Comparison of ENCODE assay signal across 35 mouse cellular contexts in the genomic region with DNA sequence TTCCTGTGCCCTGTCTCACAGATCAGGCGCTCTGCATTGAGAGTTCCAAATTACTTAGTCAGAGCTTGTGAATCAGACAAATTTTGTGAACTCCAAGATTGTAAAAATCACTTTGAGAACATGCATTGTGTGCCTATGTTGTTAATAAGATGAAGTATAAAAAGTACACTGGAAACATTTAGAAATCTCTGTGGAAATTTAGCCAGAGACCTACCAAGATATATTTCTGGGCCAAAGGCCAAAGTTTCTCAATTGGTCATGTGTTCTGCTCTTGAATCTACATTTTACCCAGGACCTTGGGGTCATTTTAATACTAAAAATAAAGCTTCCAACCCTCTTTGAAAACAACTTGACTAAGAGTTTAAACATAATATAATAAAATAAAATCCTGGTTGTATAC. TPM values are rescaled to one million over a fixed set of nuclear protein-coding genes. Genes with fewer than 3 reads are reported as not detected.
DNase-seq lines count a peak whose midpoint lies in the region; ATAC-seq and TF ChIP-seq lines count a peak whose summit lies in the region.
"Had no signal": no experiment of that assay in that cellular context is flagged by ENCODE, and none has a peak within 500 bp of the region (broad histone marks: within the 10 kb centered on the region; RNA-seq: fewer than 3 reads in every experiment).

No protein-coding gene starts in this region.

- peak; percentile 50 for DNase-seq in embryonic facial prominence, embryonic 14.5 days (ENCODE audit: low spot score)
- DNase-seq in embryonic facial prominence, embryonic 10.5 days (ENCODE audit: low spot score) = no peak
- DNase-seq in lung, embryonic 14.5 days = peak; percentile 39
- DNase-seq in lung, adult 2 months = no peak
- DNase-seq in 3T3-L1 (ENCODE audit: low read depth, low spot score) = peak; percentile 73
- DNase-seq in thymus, postnatal 14 days = no peak
- no peak for DNase-seq in cerebellum, adult 11 months
- DNase-seq: adrenal gland, postnatal 14 days; cerebellum, adult 18-20 months; cerebellum, postnatal 10 days; gastrocnemius, adult 2 months; gastrocnemius, postnatal 36 days; heart, postnatal 10 days; kidney, adult 11 months; layer of hippocampus, postnatal 36 days; lung, postnatal 4 days; right cerebral cortex, postnatal 14 days had no signal

- no peak for TF ChIP-seq POLR2A in lung, adult 2 months (IDR thresholded peaks at IDR 0.05; ENCODE audit: borderline replicate concordance, extremely low read depth, low read depth, low read length)
- TF ChIP-seq POLR2A in embryonic fibroblast, embryonic 13.5 days (IDR thresholded peaks at IDR 0.05; ENCODE audit: low read depth, low read length) = no peak

- H3K27me3 ChIP-seq in embryonic facial prominence, embryonic 14.5 days (replicated peaks; ENCODE audit: control insufficient read depth, insufficient read depth, low read length) = no peaks in the 10 kb centered on the region
- no peaks in the 10 kb centered on the region for H3K27me3 ChIP-seq in embryonic facial prominence, embryonic 10.5 days (replicated peaks; ENCODE audit: low read depth, poor library complexity, severe bottlenecking)
- H3K27me3 ChIP-seq in lung, embryonic 14.5 days (ENCODE audit: insufficient read depth, low read length) = no peaks in the 10 kb centered on the region
- H3K27me3 ChIP-seq: embryonic facial prominence, embryonic 15.5 days; forebrain, embryonic 15.5 days; heart, embryonic 12.5 days; hindbrain, embryonic 15.5 days; liver, embryonic 15.5 days; megakaryocyte, embryonic 14.5 days; midbrain, embryonic 12.5 days; neural tube, embryonic 13.5 days; stomach, embryonic 15.5 days had no signal

- ATAC-seq in embryonic facial prominence, embryonic 14.5 days (ENCODE audit: low read depth) = no peak
- no peak for ATAC-seq in lung, embryonic 14.5 days (ENCODE audit: insufficient read depth)
- ATAC-seq: forebrain, embryonic 15.5 days; inflammation-experienced regulatory T-cells, adult 6 months had no signal

- H3K9me3 ChIP-seq in embryonic facial prominence, embryonic 14.5 days (ENCODE audit: control insufficient read depth, low read length) = no peaks in the 10 kb centered on the region
- H3K9me3 ChIP-seq in embryonic facial prominence, embryonic 10.5 days = no peaks in the 10 kb centered on the region
- H3K9me3 ChIP-seq in lung, embryonic 14.5 days (ENCODE audit: low read depth, low read length) = no peaks in the 10 kb centered on the region
- H3K9me3 ChIP-seq: embryonic facial prominence, embryonic 15.5 days; forebrain, embryonic 15.5 days; heart, embryonic 12.5 days; hindbrain, embryonic 15.5 days; liver, embryonic 15.5 days; megakaryocyte, embryonic 14.5 days; midbrain, embryonic 12.5 days; neural tube, embryonic 13.5 days; stomach, embryonic 15.5 days had no signal

- H3K27ac ChIP-seq in embryonic facial prominence, embryonic 14.5 days (replicated peaks; ENCODE audit: low read depth, low read length) = no peak overlapping the region
- no peak overlapping the region for H3K27ac ChIP-seq in embryonic facial prominence, embryonic 10.5 days (replicated peaks)
- H3K27ac ChIP-seq in lung, embryonic 14.5 days (ENCODE audit: low read depth) = no peak overlapping the region
- H3K27ac ChIP-seq in embryonic fibroblast, embryonic 13.5 days (ENCODE audit: insufficient read depth, low read length) = peak overlapping the region; percentile 88
- H3K27ac ChIP-seq: embryonic facial prominence, embryonic 15.5 days; forebrain, embryonic 15.5 days; gastrocnemius, adult 2 months; hindbrain, embryonic 15.5 days; liver, embryonic 15.5 days; midbrain, embryonic 12.5 days; neural tube, embryonic 13.5 days; stomach, embryonic 15.5 days had no signal

- TF ChIP-seq CTCF in lung, embryonic 14.5 days (IDR thresholded peaks at IDR 0.05; ENCODE audit: low read depth) = no peak
- TF ChIP-seq CTCF in lung, adult 2 months (IDR thresholded peaks at IDR 0.05; ENCODE audit: insufficient read depth, low read length) = no peak
- TF ChIP-seq CTCF in embryonic fibroblast, embryonic 13.5 days (IDR thresholded peaks at IDR 0.05; ENCODE audit: borderline replicate concordance, insufficient read depth, low read length) = no peak

- H3K4me2 ChIP-seq in embryonic facial prominence, embryonic 14.5 days (ENCODE audit: low read depth, low read length) = no peak overlapping the region
- H3K4me2 ChIP-seq in lung, embryonic 14.5 days = no peak overlapping the region
- H3K4me2 ChIP-seq: embryonic facial prominence, embryonic 15.5 days; forebrain, embryonic 15.5 days; heart, embryonic 12.5 days; hindbrain, embryonic 15.5 days; liver, embryonic 15.5 days; midbrain, embryonic 12.5 days; neural tube, embryonic 13.5 days; stomach, embryonic 15.5 days had no signal

- H3K4me1 ChIP-seq in embryonic facial prominence, embryonic 14.5 days (ENCODE audit: control insufficient read depth, insufficient read depth, low read length) = no peaks in the 10 kb centered on the region
- peaks cover 26% of the 10 kb centered on the region for H3K4me1 ChIP-seq in embryonic facial prominence, embryonic 10.5 days
- H3K4me1 ChIP-seq in lung, embryonic 14.5 days (ENCODE audit: insufficient read depth) = no peaks in the 10 kb centered on the region
- H3K4me1 ChIP-seq in lung, adult 2 months (ENCODE audit: control insufficient read depth, insufficient read depth, low read length) = no peaks in the 10 kb centered on the region
- peaks cover 6% of the 10 kb centered on the region for H3K4me1 ChIP-seq in embryonic fibroblast, embryonic 13.5 days (ENCODE audit: control insufficient read depth, insufficient read depth, low read length)
- H3K4me1 ChIP-seq: forebrain, embryonic 15.5 days; heart, embryonic 12.5 days; liver, embryonic 15.5 days; megakaryocyte, embryonic 14.5 days; stomach, embryonic 15.5 days had no signal

- no peak overlapping the region for H3K9ac ChIP-seq in embryonic facial prominence, embryonic 14.5 days (ENCODE audit: low read depth, low read length)
- no peak overlapping the region for H3K9ac ChIP-seq in lung, embryonic 14.5 days
- H3K9ac ChIP-seq: embryonic facial prominence, embryonic 15.5 days; forebrain, embryonic 15.5 days; heart, embryonic 12.5 days; hindbrain, embryonic 15.5 days; liver, embryonic 15.5 days; midbrain, embryonic 12.5 days; neural tube, embryonic 13.5 days; stomach, embryonic 15.5 days had no signal

- 83% methylated on average over 1 of the region's 1 CpGs for WGBS in embryonic facial prominence, embryonic 14.5 days
- 94% methylated on average over 1 of the region's 1 CpGs for WGBS in embryonic facial prominence, embryonic 10.5 days
- WGBS in lung, embryonic 14.5 days = 90% methylated on average over 1 of the region's 1 CpGs
- WGBS in lung, adult 2 months = 74% methylated on average over 1 of the region's 1 CpGs

- no peak overlapping the region for H3K4me3 ChIP-seq in embryonic facial prominence, embryonic 14.5 days (ENCODE audit: low read depth, low read length)
- H3K4me3 ChIP-seq in embryonic facial prominence, embryonic 10.5 days = no peak overlapping the region
- no peak overlapping the region for H3K4me3 ChIP-seq in lung, embryonic 14.5 days (ENCODE audit: low read depth, low read length)
- no peak overlapping the region for H3K4me3 ChIP-seq in lung, adult 2 months (replicated peaks; ENCODE audit: extremely low read depth, low read depth, low read length)
- H3K4me3 ChIP-seq in embryonic fibroblast, embryonic 13.5 days (ENCODE audit: insufficient read depth, low read length) = no peak overlapping the region
- H3K4me3 ChIP-seq: embryonic facial prominence, embryonic 15.5 days; forebrain, embryonic 15.5 days; gastrocnemius, adult 2 months; heart, embryonic 12.5 days; hindbrain, embryonic 15.5 days; liver, embryonic 15.5 days; megakaryocyte, embryonic 14.5 days; midbrain, embryonic 12.5 days; neural tube, embryonic 13.5 days; stomach, embryonic 15.5 days had no signal

- H3K36me3 ChIP-seq in embryonic facial prominence, embryonic 14.5 days (ENCODE audit: control insufficient read depth, insufficient read depth, low read length) = no peaks in the 10 kb centered on the region
- H3K36me3 ChIP-seq in embryonic facial prominence, embryonic 10.5 days (replicated peaks) = no peaks in the 10 kb centered on the region
- H3K36me3 ChIP-seq in lung, embryonic 14.5 days (ENCODE audit: insufficient read depth) = no peaks in the 10 kb centered on the region
- H3K36me3 ChIP-seq: embryonic facial prominence, embryonic 15.5 days; forebrain, embryonic 15.5 days; heart, embryonic 12.5 days; hindbrain, embryonic 15.5 days; liver, embryonic 15.5 days; midbrain, embryonic 12.5 days; neural tube, embryonic 13.5 days; stomach, embryonic 15.5 days had no signal

RNA-seq across cellular contexts. Expression of a gene that starts 30.0 kb away (rescaled TPM):
- 0.39 TPM in 1 of 2 replicates, not detected in the other for polyA plus RNA-seq in embryonic facial prominence, embryonic 14.5 days (2014; fragmentation: Nextera tagmentation; extraction: Ambion mirVana)
- polyA plus RNA-seq in embryonic facial prominence, embryonic 10.5 days (2016; fragmentation: Nextera tagmentation; extraction: Ambion mirVana) = not detected in 2 replicates
- polyA plus RNA-seq in lung, embryonic 14.5 days (2014; fragmentation: Nextera tagmentation; extraction: Ambion mirVana) = not detected in 2 replicates
- not detected in 2 replicates for polyA plus RNA-seq in lung, adult 2 months (2012; rRNA removed)
- polyA plus RNA-seq in embryonic fibroblast, embryonic 13.5 days (2011; ENCODE audit: insufficient read length, low read depth, missing spikeins) = not detected in 2 replicates
- polyA plus RNA-seq: embryonic facial prominence, embryonic 15.5 days; forebrain, embryonic 15.5 days; heart, embryonic 12.5 days; hindbrain, embryonic 15.5 days; inflammation-experienced regulatory T-cells, adult 6 months; kidney, embryonic 16.5 days; large intestine, adult 2 months; limb, embryonic 11.5 days; liver, adult 2 months; liver, embryonic 15.5 days; midbrain, embryonic 12.5 days; midbrain, postnatal 0 days; small intestine, adult 2 months; stomach, embryonic 15.5 days; urinary bladder, adult 2 months had no signal

Comparison
In these comparisons a context has a peak if more than half of its experiments do, and no peak if none do; other contexts are left out.
1. DNase-seq: peak in embryonic facial prominence, embryonic 14.5 days (single experiment), lung, embryonic 14.5 days (single experiment) and 3T3-L1 (single experiment); none in embryonic facial prominence, embryonic 10.5 days (single experiment), lung, adult 2 months (single experiment), thymus, postnatal 14 days (single experiment) and cerebellum, adult 11 months (single experiment).